Mouse (Mus musculus) olfactory bulb, adult 2 months (tissue): ENCODE data around the gene Ccdc183. TPM values are rescaled to one million over a fixed set of nuclear protein-coding genes. Genes with fewer than 3 reads are reported as not detected.

Experiments used
- H3K27ac ChIP-seq: fragments of 200-500 bp; 2 replicates; pipeline ENCODE4 v1.5.1; 2012; ENCODE audit warnings: low read depth, low read length; ENCODE audit not compliant: insufficient read depth
- H3K4me1 ChIP-seq: fragments of 200-500 bp; 2 replicates; pipeline ENCODE4 v1.6.1; 2012; ENCODE audit warnings: low read length; ENCODE audit not compliant: control insufficient read depth, insufficient read depth
- H3K4me3 ChIP-seq: fragments of 200-500 bp; 2 replicates; pipeline ENCODE4 v1.5.1; 2012; ENCODE audit warnings: mild to moderate bottlenecking, low read depth, low read length, moderate library complexity; ENCODE audit not compliant: insufficient read depth
- CTCF ChIP-seq: fragments of 200-500 bp; IDR thresholded peaks from 2 replicates; pipeline ENCODE4 v1.5.1; 2012; ENCODE audit warnings: low read depth, mild to moderate bottlenecking, low read length, moderate library complexity; ENCODE audit not compliant: insufficient read depth
- POLR2A ChIP-seq: fragments of 200-500 bp; IDR thresholded peaks from 2 replicates; pipeline ENCODE4 v1.6.1; 2012; ENCODE audit warnings: mild to moderate bottlenecking, low read depth, low read length, moderate library complexity; ENCODE audit not compliant: insufficient read depth
- WGBS: fragments of 180-500 bp; shearing (Covaris S2); methylation state at CpG from one replicate; pipeline ENCODE4 v1.1.7; 2018; 5-methylcytosine and 5-hydroxymethylcytosine counted together
- polyA plus RNA-seq: library from polyadenylated mRNA; stranded (reverse); fragments of >200 nt; gene quantifications from 2 replicates; pipeline ENCODE4 v1.2.4, GENCODE M21; 2012; ENCODE audit warnings: low replicate concordance; ENCODE audit not compliant: missing spikeins, insufficient read depth, insufficient read length

The Ccdc183 gene
- polyA plus RNA-seq, result not detected in 2 replicates

- Histone ChIP-seq H3K27ac (no peak within 1 kb of the TSS), H3K4me3 (no peak within 1 kb of the TSS), H3K4me1 (peaks cover 18% of the 10 kb centered on the region)
- 90% methylated on average over 3 of the region's 3 CpGs for WGBS
- TF ChIP-seq CTCF (no peak), POLR2A (no peak)
Observed at GRCm38 (mm10) chr2:25617578-25617977, at the start of gene Ccdc183. TSS of gene Ccdc183 (minus strand) at chr2:25617678.

GRCm38 (mm10) chr2:25666516-25666915 lies 49.0 kb upstream of the Ccdc183 start:
- 63% methylated on average over 1 of the region's 1 CpGs for WGBS

GRCm38 (mm10) chr2:25664125-25664524 lies 46.6 kb upstream of the Ccdc183 start:
- TF ChIP-seq CTCF (no peak), POLR2A (no peak)
- Histone ChIP-seq H3K4me3 (no peak overlapping the region), H3K27ac (no peak overlapping the region), H3K4me1 (no peaks in the 10 kb centered on the region)
- 87% methylated on average over 5 of the region's 5 CpGs for WGBS

More at GRCm38 (mm10) chr2:25666516-25666915, 49.0 kb upstream of the Ccdc183 start:
- H3K4me1 ChIP-seq, result no peaks in the 10 kb centered on the region
- no peak for TF ChIP-seq POLR2A
- TF ChIP-seq CTCF, result no peak
- no peak overlapping the region for H3K4me3 ChIP-seq
- H3K27ac ChIP-seq, result no peak overlapping the region

GRCm38 (mm10) chr2:25663511-25663910 lies 46.0 kb upstream of the Ccdc183 start:
- no peaks in the 10 kb centered on the region for H3K4me1 ChIP-seq
- TF ChIP-seq CTCF, result peak; percentile 29; the same call in 1 of the 2 replicates
- no peak for TF ChIP-seq POLR2A
- no peak overlapping the region for H3K27ac ChIP-seq
- no peak overlapping the region for H3K4me3 ChIP-seq
- 37% methylated on average over 1 of the region's 1 CpGs for WGBS

GRCm38 (mm10) chr2:25661245-25661970 lies 43.9 kb upstream of the Ccdc183 start:
- 75% methylated on average over 6 of the region's 6 CpGs for WGBS
- no peaks in the 10 kb centered on the region for H3K4me1 ChIP-seq
- TF ChIP-seq CTCF, result no peak
- no peak for TF ChIP-seq POLR2A
- H3K4me3 ChIP-seq, result no peak overlapping the region
- no peak overlapping the region for H3K27ac ChIP-seq

- TF ChIP-seq CTCF, result no peak
- no peak for TF ChIP-seq POLR2A
- Histone ChIP-seq H3K4me1 (no peaks in the 10 kb centered on the region), H3K4me3 (no peak overlapping the region), H3K27ac (no peak overlapping the region)
- 89% methylated on average over 8 of the region's 8 CpGs for WGBS
Observed at GRCm38 (mm10) chr2:25660279-25660678, 42.8 kb upstream of the Ccdc183 start.

GRCm38 (mm10) chr2:25657652-25658051 lies 40.2 kb upstream of the Ccdc183 start, which contains the start of gene Lcn5:
TSS of gene Lcn5 (plus strand) at chr2:25657952.
- H3K4me1 ChIP-seq, result no peaks in the 10 kb centered on the region
- H3K27ac ChIP-seq, result no peak within 1 kb of the TSS
- TF ChIP-seq CTCF (no peak), POLR2A (no peak)
- H3K4me3 ChIP-seq, result no peak within 1 kb of the TSS

GRCm38 (mm10) chr2:25657246-25657645 lies 39.8 kb upstream of the Ccdc183 start:
- no peaks in the 10 kb centered on the region for H3K4me1 ChIP-seq
- H3K4me3 ChIP-seq, result no peak overlapping the region
- TF ChIP-seq POLR2A, result no peak
- TF ChIP-seq CTCF, result no peak
- H3K27ac ChIP-seq, result no peak overlapping the region
- 57% methylated on average over 4 of the region's 4 CpGs for WGBS

GRCm38 (mm10) chr2:25656691-25657090 lies 39.2 kb upstream of the Ccdc183 start:
- H3K4me3 ChIP-seq, result no peak overlapping the region
- no peaks in the 10 kb centered on the region for H3K4me1 ChIP-seq
- WGBS, result 73% methylated on average over 4 of the region's 4 CpGs
- H3K27ac ChIP-seq, result no peak overlapping the region
- no peak for TF ChIP-seq POLR2A
- TF ChIP-seq CTCF, result no peak
